Mouse (Mus musculus) erythroblast, embryonic 14.5 days (primary cell): ENCODE data around the gene Ccdc96.

Experiments used
- GATA1 ChIP-seq: IDR thresholded peaks from 2 replicates; pipeline ENCODE4 v1.6.1; 2012; ENCODE audit warnings: low read length, inconsistent platforms, mixed read lengths
- TAL1 ChIP-seq: IDR thresholded peaks from 3 replicates; pipeline ENCODE4 v1.6.1; 2012; ENCODE audit warnings: low read length, inconsistent platforms, mixed read lengths

DNA sequence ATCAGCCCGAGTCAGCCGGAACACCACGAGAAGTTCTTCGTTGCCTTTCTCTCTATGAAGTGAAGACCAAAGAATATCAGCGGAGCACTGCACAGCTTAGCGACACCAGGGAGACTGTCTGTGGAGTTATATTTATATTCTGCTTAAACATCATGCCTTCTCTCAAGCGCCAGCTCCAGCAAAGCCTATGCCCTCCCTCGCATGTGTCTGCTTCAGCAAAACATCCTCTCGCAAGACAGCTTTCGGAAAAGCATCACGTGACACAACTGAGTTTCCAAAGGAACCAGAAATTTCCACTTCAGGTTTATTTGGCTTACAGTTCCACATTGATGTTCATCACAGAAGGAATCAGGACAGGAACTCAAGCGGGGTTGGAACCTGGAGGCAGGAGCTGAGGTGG is 36.5 kb upstream of the Ccdc96 start:
- TF ChIP-seq GATA1 (no peak), TAL1 (no peak)
